Mouse (Mus musculus) heart, postnatal 0 days (tissue): ENCODE measurements around the gene Gpr26.

Experiments
- CTCF ChIP-seq: IDR thresholded peaks from 2 replicates; pipeline ENCODE4 v1.5.1; 2016; ENCODE audit warnings: antibody characterized with exemption, control low read depth, low read depth
- EP300 ChIP-seq: IDR thresholded peaks from 2 replicates; pipeline ENCODE4 v1.6.1; 2016; ENCODE audit warnings: antibody characterized with exemption, low read depth

GRCm38 (mm10) chr7:131917384-131917783 is 48.9 kb upstream of the Gpr26 start:
- TF ChIP-seq EP300 (no peak), CTCF (no peak)
